Mouse (Mus musculus) MEL (cell line): ENCODE results near the gene Podxl. TPM values are rescaled to one million over a fixed set of nuclear protein-coding genes. Genes with fewer than 3 reads are reported as not detected.

Experiments
- DNase-seq: peaks from one replicate; pipeline ENCODE4 v3.0.0; 2011; ENCODE audit warnings: low read depth, low spot score
- H3K27ac ChIP-seq: 2 replicates; pipeline ENCODE4 v1.5.1; 2012; ENCODE audit warnings: low read depth, mild to moderate bottlenecking, control low read depth, low read length, moderate library complexity; ENCODE audit not compliant: control insufficient read depth
- H3K27me3 ChIP-seq, 2 experiments: fragments of 150-350 bp in 1 of 2; sonication (generic) in 1 of 2; 2 replicates each; pipeline ENCODE4 v1.6.1; 2012; ENCODE audit warnings: low read length in 2 of 2, mild to moderate bottlenecking in 2 of 2, improper control_type of control experiment in 1 of 2, moderate library complexity in 1 of 2; ENCODE audit not compliant: insufficient read depth in 2 of 2, control insufficient read depth in 1 of 2
- H3K36me3 ChIP-seq, 2 experiments: 2 replicates each; pipeline ENCODE4 v1.6.1; 2012 to 2014; ENCODE audit warnings: low read length in 2 of 2, improper control_type of control experiment in 1 of 2, inconsistent platforms in 1 of 2, mild to moderate bottlenecking in 1 of 2; ENCODE audit not compliant: insufficient read depth in 2 of 2, control insufficient read depth in 1 of 2
- H3K4me1 ChIP-seq, 2 experiments: fragments of 150-350 bp in 1 of 2; sonication (generic) in 1 of 2; 2 replicates each; pipeline ENCODE4 v1.6.1; 2012; ENCODE audit warnings: low read length in 2 of 2, improper control_type of control experiment in 1 of 2, mild to moderate bottlenecking in 1 of 2; ENCODE audit not compliant: insufficient read depth in 2 of 2, control insufficient read depth in 1 of 2
- H3K4me3 ChIP-seq, 2 experiments: fragments of 150-350 bp in 1 of 2; sonication (generic) in 1 of 2; 2 replicates each; pipeline ENCODE4 v1.5.1; 2012; ENCODE audit warnings: low read depth in 2 of 2, low read length in 2 of 2, mild to moderate bottlenecking in 2 of 2, moderate library complexity in 2 of 2, control low read depth in 1 of 2, improper control_type of control experiment in 1 of 2; ENCODE audit not compliant: control insufficient read depth in 1 of 2, insufficient read depth in 1 of 2
- H3K79me2 ChIP-seq: 2 replicates; pipeline ENCODE4 v1.6.1; 2012; ENCODE audit warnings: mild to moderate bottlenecking, low read length, moderate library complexity; ENCODE audit not compliant: control insufficient read depth, poor library complexity, insufficient read depth
- H3K9ac ChIP-seq: 2 replicates; pipeline ENCODE4 v1.6.1; 2012; ENCODE audit warnings: low read depth, mild to moderate bottlenecking, control low read depth, low read length, moderate library complexity; ENCODE audit not compliant: control insufficient read depth, poor library complexity, severe bottlenecking
- H3K9me3 ChIP-seq: fragments of 150-350 bp; sonication (generic); replicated peaks from 2 replicates; pipeline ENCODE4 v1.6.1; 2012; ENCODE audit warnings: mild to moderate bottlenecking, low read length, improper control_type of control experiment, moderate library complexity; ENCODE audit not compliant: insufficient read depth
- CHD2 ChIP-seq: IDR thresholded peaks from 2 replicates; pipeline ENCODE4 v1.6.1; 2011; ENCODE audit warnings: low read length, improper control_type of control experiment
- ETS1 ChIP-seq: IDR thresholded peaks from 2 replicates; pipeline ENCODE4 v1.6.1; 2012; ENCODE audit warnings: low read depth, mild to moderate bottlenecking, inconsistent platforms, low read length, improper control_type of control experiment, moderate library complexity
- GATA1 ChIP-seq: IDR thresholded peaks from 2 replicates; pipeline ENCODE4 v1.6.1; 2011; ENCODE audit warnings: low read depth, low read length, improper control_type of control experiment
- KAT2A ChIP-seq: conservative IDR thresholded peaks from 2 replicates; pipeline ENCODE4 v1.6.1; 2012; ENCODE audit warnings: low read depth, low read length, improper control_type of control experiment, inconsistent platforms
- MAFK ChIP-seq: IDR thresholded peaks from 2 replicates; pipeline ENCODE4 v1.6.1; 2011; ENCODE audit warnings: low read depth, mild to moderate bottlenecking, low read length, improper control_type of control experiment, borderline replicate concordance
- MAX ChIP-seq: IDR thresholded peaks from 2 replicates; pipeline ENCODE4 v1.6.1; 2011; ENCODE audit warnings: low read length, improper control_type of control experiment
- MYC ChIP-seq: IDR thresholded peaks from 2 replicates; pipeline ENCODE4 v1.6.1; 2011; ENCODE audit warnings: low read depth, mild to moderate bottlenecking, low read length, improper control_type of control experiment, moderate library complexity
- NRF1 ChIP-seq: IDR thresholded peaks from 2 replicates; pipeline ENCODE4 v1.6.1; 2014; ENCODE audit warnings: low read depth, mild to moderate bottlenecking, inconsistent platforms, low read length, improper control_type of control experiment, moderate library complexity; ENCODE audit not compliant: poor library complexity, insufficient read depth, severe bottlenecking
- POLR2A ChIP-seq, 2 experiments: IDR thresholded peaks; 2 replicates each; pipeline ENCODE4 v1.6.1; 2011 to 2012; ENCODE audit warnings: low read length in 2 of 2, mild to moderate bottlenecking in 2 of 2, control low read depth in 1 of 2, improper control_type of control experiment in 1 of 2, low read depth in 1 of 2, moderate library complexity in 1 of 2; ENCODE audit not compliant: control insufficient read depth in 1 of 2, insufficient read depth in 1 of 2, poor library complexity in 1 of 2
- POLR2AphosphoS2 ChIP-seq: IDR thresholded peaks from 2 replicates; pipeline ENCODE4 v1.6.1; 2011; ENCODE audit warnings: low read length, improper control_type of control experiment
- POLR2AphosphoS5 ChIP-seq: IDR thresholded peaks from 2 replicates; pipeline ENCODE4 v1.6.1; 2012; ENCODE audit warnings: low read depth, borderline replicate concordance, mild to moderate bottlenecking, inconsistent platforms, low read length, moderate library complexity, mixed read lengths
- RAD21 ChIP-seq: IDR thresholded peaks from 2 replicates; pipeline ENCODE4 v1.6.1; 2011; ENCODE audit warnings: mild to moderate bottlenecking, low read depth, low read length, improper control_type of control experiment
- SIN3A ChIP-seq: IDR thresholded peaks from 2 replicates; pipeline ENCODE4 v1.6.1; 2012; ENCODE audit warnings: low read length, improper control_type of control experiment, inconsistent platforms
- USF1 ChIP-seq: IDR thresholded peaks from 2 replicates; pipeline ENCODE4 v1.6.1; 2014; ENCODE audit warnings: low read depth, mild to moderate bottlenecking, inconsistent platforms, low read length, improper control_type of control experiment, moderate library complexity
- ZC3H11A ChIP-seq: IDR thresholded peaks from 2 replicates; pipeline ENCODE4 v1.6.1; 2012; ENCODE audit warnings: low read depth, mild to moderate bottlenecking, inconsistent platforms, low read length, improper control_type of control experiment
- ZKSCAN1 ChIP-seq: IDR thresholded peaks from 2 replicates; pipeline ENCODE4 v1.6.1; 2012; ENCODE audit warnings: low read depth, mild to moderate bottlenecking, inconsistent platforms, low read length, improper control_type of control experiment, moderate library complexity
- ZMIZ1 ChIP-seq: IDR thresholded peaks from 2 replicates; pipeline ENCODE4 v1.6.1; 2012; ENCODE audit warnings: low read depth, mild to moderate bottlenecking, inconsistent platforms, low read length, improper control_type of control experiment, moderate library complexity
- ZNF384 ChIP-seq: IDR thresholded peaks from 2 replicates; pipeline ENCODE4 v1.6.1; 2012; ENCODE audit warnings: low read depth, mild to moderate bottlenecking, inconsistent platforms, low read length, improper control_type of control experiment
- polyA plus RNA-seq, 2 experiments: library from polyadenylated mRNA; stranded (reverse) in 1 of 2; unstranded in 1 of 2; fragments of >175 nt in 1 of 2; fragments of >200 nt in 1 of 2; gene quantifications; 2 replicates each; pipeline versions ENCODE4 v1.2.1 to v1.2.4; 2012; ENCODE audit warnings: low replicate concordance in 2 of 2, low read depth in 1 of 2; ENCODE audit not compliant: insufficient read length in 2 of 2, insufficient read depth in 1 of 2, missing spikeins in 1 of 2
- total RNA-seq: library from RNA; depleted of rRNA; stranded (reverse); fragments of 300-350 nt; gene quantifications from 2 replicates; pipeline ENCODE4 v1.2.3, GENCODE M21; 2012

The Podxl gene
- total and polyA plus RNA-seq, 3 experiments = 19.1 to 40.8 TPM; not detected in 1

GRCm38 (mm10) chr6:31591676-31592075 is 27.9 kb upstream of the Podxl start:
- Histone ChIP-seq H3K9ac (no peak overlapping the region), H3K4me1 (peaks cover 13 to 33% of the 10 kb centered on the region in 2 experiments), H3K27me3 (no peaks in the 10 kb centered on the region)

DNA sequence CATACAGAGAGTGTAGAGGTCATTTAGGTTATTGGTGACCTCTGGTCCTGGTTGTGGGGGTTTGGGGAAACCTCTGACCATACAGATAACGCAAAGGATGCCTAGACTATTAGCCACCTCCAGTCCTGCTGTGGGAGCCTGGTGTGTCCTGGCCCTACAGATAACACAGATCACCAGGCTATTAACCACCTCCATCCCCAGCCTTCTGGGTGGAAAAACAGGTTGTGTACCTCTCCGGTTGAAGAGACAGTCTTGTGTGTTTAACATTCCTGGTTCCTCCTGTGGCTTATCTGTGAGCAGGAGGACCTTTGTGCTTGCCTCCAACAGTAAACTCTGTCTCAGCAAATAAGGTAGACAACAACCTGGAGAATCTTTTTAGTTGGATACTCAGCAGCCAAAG is 27.0 kb upstream of the Podxl start:
- H3K9ac ChIP-seq = no peak overlapping the region
- H3K27ac ChIP-seq = no peak overlapping the region
- H3K4me1 ChIP-seq = peaks cover 13 to 37% of the 10 kb centered on the region in 2 experiments
- H3K79me2 ChIP-seq = no peaks in the 10 kb centered on the region
- no peak for DNase-seq
- TF ChIP-seq ZNF384 (no peak), MAX (no peak), NRF1 (no peak), ZC3H11A (no peak), SIN3A (no peak)
- no peaks in the 10 kb centered on the region for H3K27me3 ChIP-seq
- H3K4me3 ChIP-seq = no peak overlapping the region
- peaks cover 0 to 28% of the 10 kb centered on the region in 2 experiments; a peak in 2 of 4 replicates for H3K36me3 ChIP-seq
- H3K9me3 ChIP-seq = no peaks in the 10 kb centered on the region

More at GRCm38 (mm10) chr6:31591676-31592075, 27.9 kb upstream of the Podxl start:
- Histone ChIP-seq H3K4me3 (no peak overlapping the region), H3K27ac (no peak overlapping the region), H3K79me2 (no peaks in the 10 kb centered on the region), H3K9me3 (no peaks in the 10 kb centered on the region), H3K36me3 (peaks cover 0 to 26% of the 10 kb centered on the region in 2 experiments; a peak in 2 of 4 replicates)
- TF ChIP-seq MAX (no peak), GATA1 (0 out of 2 replicates have a peak, but pooled peaks have one; percentile 8)
- no peak for DNase-seq

GRCm38 (mm10) chr6:31589268-31589667 is 25.5 kb upstream of the Podxl start:
- Histone ChIP-seq H3K9me3 (no peaks in the 10 kb centered on the region), H3K79me2 (no peaks in the 10 kb centered on the region), H3K36me3 (peaks cover 0 to 28% of the 10 kb centered on the region in 2 experiments; a peak in 2 of 4 replicates), H3K9ac (no peak overlapping the region), H3K27ac (no peak overlapping the region), H3K4me1 (peaks cover 13 to 37% of the 10 kb centered on the region in 2 experiments), H3K27me3 (no peaks in the 10 kb centered on the region), H3K4me3 (no peak overlapping the region)
- DNase-seq = no peak
- TF ChIP-seq KAT2A (no peak), MAFK (no peak), ZMIZ1 (no peak), ZNF384 (no peak), CHD2 (no peak), MYC (no peak), POLR2A (IDR thresholded peaks at IDR 0.05; ENCODE audit: control insufficient read depth in 1 of 2, insufficient read depth in 1 of 2, low read depth in 1 of 2, low read length in 2 of 2, poor library complexity in 1 of 2) (no peak), NRF1 (no peak), POLR2AphosphoS2 (no peak), POLR2AphosphoS5 (no peak), RAD21 (no peak), USF1 (no peak), ETS1 (no peak), ZKSCAN1 (no peak), MAX (no peak)
